Comparison of ENCODE assay signal across 19 mouse cellular contexts in the genomic region with DNA sequence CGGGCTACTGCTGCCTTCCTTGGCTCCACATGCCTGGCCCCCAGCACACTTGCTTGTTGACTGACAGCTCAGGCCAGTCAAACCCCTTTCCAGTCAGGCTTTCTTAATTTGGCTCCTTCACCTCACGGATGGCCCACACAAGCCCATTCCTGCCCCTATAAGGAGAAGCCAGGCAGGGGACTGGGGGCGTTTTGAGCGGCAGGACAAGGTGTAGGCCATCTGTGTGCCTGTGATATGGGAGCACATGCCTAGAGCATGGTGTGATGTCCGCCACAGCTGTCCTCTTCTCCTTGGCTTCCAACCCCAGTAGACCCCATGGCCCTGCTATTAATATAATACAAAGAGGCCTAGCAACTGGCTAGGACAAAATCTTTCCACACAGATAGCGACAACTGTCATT. TPM values are rescaled to one million over a fixed set of nuclear protein-coding genes. Genes with fewer than 3 reads are reported as not detected.
DNase-seq lines count a peak whose midpoint lies in the region; ATAC-seq lines count a peak whose summit lies in the region.
"Had no signal": no experiment of that assay in that cellular context is flagged by ENCODE, and none has a peak within 500 bp of the region (broad histone marks: within the 10 kb centered on the region; RNA-seq: fewer than 3 reads in every experiment).

No protein-coding gene starts in this region.

- H3K4me2 ChIP-seq in heart, embryonic 12.5 days = no peak overlapping the region
- H3K4me2 ChIP-seq in heart, embryonic 16.5 days (ENCODE audit: low read depth, low read length) = no peak overlapping the region
- H3K4me2 ChIP-seq in embryonic facial prominence, embryonic 15.5 days (replicated peaks) = no peak overlapping the region
- H3K4me2 ChIP-seq in limb, embryonic 15.5 days = no peak overlapping the region
- H3K4me2 ChIP-seq: forebrain, embryonic 12.5 days; hindbrain, embryonic 12.5 days had no signal

- intact Hi-C loops in heart, postnatal 25 days (cut with DNase I) = no loop called here
- intact Hi-C loops in heart, postnatal 14 days (cut with DNase I) = no loop called here

- peaks cover 33% of the 10 kb centered on the region for H3K36me3 ChIP-seq in heart, embryonic 12.5 days
- peaks cover 3% of the 10 kb centered on the region; the same call in 1 of the 2 replicates for H3K36me3 ChIP-seq in heart, embryonic 16.5 days (ENCODE audit: control insufficient read depth, insufficient read depth)
- H3K36me3 ChIP-seq in embryonic facial prominence, embryonic 15.5 days = peaks cover 16% of the 10 kb centered on the region
- peaks cover 31% of the 10 kb centered on the region for H3K36me3 ChIP-seq in limb, embryonic 15.5 days

- peak overlapping the region; percentile 48 for H3K27ac ChIP-seq in heart, embryonic 12.5 days (ENCODE audit: poor library complexity, severe bottlenecking)
- peak overlapping the region; percentile 65 for H3K27ac ChIP-seq in heart, embryonic 16.5 days (ENCODE audit: low read length)
- no peak overlapping the region for H3K27ac ChIP-seq in embryonic facial prominence, embryonic 15.5 days (replicated peaks)
- H3K27ac ChIP-seq in limb, embryonic 15.5 days = no peak overlapping the region
- H3K27ac ChIP-seq: forebrain, embryonic 12.5 days; hindbrain, embryonic 12.5 days; hindbrain, postnatal 0 days had no signal

- no peak for DNase-seq in heart, postnatal 25 days (ENCODE audit: low spot score)
- no peak for DNase-seq in heart, postnatal 14 days
- DNase-seq in layer of hippocampus, adult 9-11 months = no peak
- DNase-seq: adrenal gland, adult 2 months; adrenal gland, postnatal 25 days; cerebellum, adult 18-20 months; cerebellum, adult 9-11 months; cerebellum, postnatal 36 days; gastrocnemius, postnatal 10 days; heart, postnatal 4 days; kidney, adult 11 months had no signal

- no peaks in the 10 kb centered on the region for H3K27me3 ChIP-seq in heart, embryonic 12.5 days (replicated peaks)
- no peaks in the 10 kb centered on the region for H3K27me3 ChIP-seq in heart, embryonic 16.5 days (ENCODE audit: control insufficient read depth, insufficient read depth, low read length)
- no peaks in the 10 kb centered on the region for H3K27me3 ChIP-seq in embryonic facial prominence, embryonic 15.5 days
- H3K27me3 ChIP-seq in limb, embryonic 15.5 days = no peaks in the 10 kb centered on the region
- H3K27me3 ChIP-seq: forebrain, embryonic 12.5 days; hindbrain, embryonic 12.5 days had no signal

- ATAC-seq in heart, embryonic 12.5 days (ENCODE audit: insufficient number of reproducible peaks, low FRiP score) = no peak
- ATAC-seq in heart, embryonic 16.5 days (replicated peaks; ENCODE audit: extremely low read depth, insufficient read depth, low FRiP score) = peak; percentile 43; the same call in 1 of the 2 replicates
- ATAC-seq in embryonic facial prominence, embryonic 15.5 days (ENCODE audit: insufficient number of reproducible peaks, low FRiP score, low TSS enrichment, low read depth) = peak; percentile 55
- peak; percentile 79 for ATAC-seq in limb, embryonic 15.5 days (ENCODE audit: insufficient number of reproducible peaks, low FRiP score, low TSS enrichment, low read depth)
- ATAC-seq: forebrain, embryonic 16.5 days; hindbrain, postnatal 0 days had no signal

- H3K9ac ChIP-seq in heart, embryonic 12.5 days = no peak overlapping the region
- no peak overlapping the region for H3K9ac ChIP-seq in heart, embryonic 16.5 days (ENCODE audit: low read length)
- H3K9ac ChIP-seq in embryonic facial prominence, embryonic 15.5 days = no peak overlapping the region
- H3K9ac ChIP-seq in limb, embryonic 15.5 days = no peak overlapping the region
- H3K9ac ChIP-seq: forebrain, embryonic 12.5 days; hindbrain, embryonic 12.5 days had no signal

- no peak overlapping the region for H3K4me3 ChIP-seq in heart, embryonic 12.5 days
- H3K4me3 ChIP-seq in heart, embryonic 16.5 days (ENCODE audit: low read length) = no peak overlapping the region
- no peak overlapping the region for H3K4me3 ChIP-seq in embryonic facial prominence, embryonic 15.5 days (replicated peaks)
- H3K4me3 ChIP-seq in limb, embryonic 15.5 days = no peak overlapping the region
- H3K4me3 ChIP-seq: forebrain, embryonic 12.5 days; hindbrain, embryonic 12.5 days had no signal

- H3K4me1 ChIP-seq in heart, embryonic 12.5 days (replicated peaks) = peaks cover 43% of the 10 kb centered on the region
- peaks cover 17% of the 10 kb centered on the region for H3K4me1 ChIP-seq in heart, embryonic 16.5 days (ENCODE audit: control insufficient read depth, insufficient read depth, low read length)
- no peaks in the 10 kb centered on the region for H3K4me1 ChIP-seq in embryonic facial prominence, embryonic 15.5 days
- 0 out of 2 replicates have a peak, but pooled peaks cover under 1% of the 10 kb centered on the region for H3K4me1 ChIP-seq in limb, embryonic 15.5 days
- H3K4me1 ChIP-seq: forebrain, embryonic 12.5 days; hindbrain, embryonic 12.5 days had no signal

- 61% methylated on average over 6 of the region's 6 CpGs for WGBS in heart, embryonic 12.5 days
- 52% methylated on average over 6 of the region's 6 CpGs for WGBS in heart, embryonic 16.5 days
- 75% methylated on average over 6 of the region's 6 CpGs for WGBS in embryonic facial prominence, embryonic 15.5 days
- 75% methylated on average over 6 of the region's 6 CpGs for WGBS in limb, embryonic 15.5 days

- H3K9me3 ChIP-seq in heart, embryonic 12.5 days (replicated peaks) = no peaks in the 10 kb centered on the region
- H3K9me3 ChIP-seq in heart, embryonic 16.5 days (replicated peaks; ENCODE audit: control insufficient read depth, low read length) = no peaks in the 10 kb centered on the region
- no peaks in the 10 kb centered on the region for H3K9me3 ChIP-seq in embryonic facial prominence, embryonic 15.5 days (replicated peaks)
- no peaks in the 10 kb centered on the region for H3K9me3 ChIP-seq in limb, embryonic 15.5 days
- H3K9me3 ChIP-seq: forebrain, embryonic 12.5 days; hindbrain, embryonic 12.5 days had no signal

RNA-seq across cellular contexts. Expression of gene Gnas, which starts 12.7 kb away (rescaled TPM):
- polyA plus RNA-seq in heart, embryonic 12.5 days (2016; fragmentation: Nextera tagmentation; extraction: Ambion mirVana) = 1,446 and 1,448 TPM in 2 replicates
- 1,000 to 10,000 TPM; 1,170 to 1,213 TPM for total RNA-seq in heart, postnatal 25 days (2021)
- 1,284 and 1,464 TPM in 2 replicates for polyA plus RNA-seq in heart, embryonic 16.5 days (2015; fragmentation: Nextera tagmentation; extraction: Ambion mirVana)
- total RNA-seq in heart, postnatal 14 days (2021) = 1,000 to 10,000 TPM; 1,353 to 1,383 TPM
- polyA plus RNA-seq in embryonic facial prominence, embryonic 15.5 days (2015; fragmentation: Nextera tagmentation; extraction: Ambion mirVana) = 2,102 and 2,156 TPM in 2 replicates
- polyA plus RNA-seq in limb, embryonic 15.5 days (2015; fragmentation: Nextera tagmentation; extraction: Ambion mirVana) = 2,137 and 2,166 TPM in 2 replicates

Comparison
In these comparisons a context has a peak if more than half of its experiments do, and no peak if none do; other contexts are left out.
1. H3K27ac ChIP-seq: peak in heart, embryonic 12.5 days (single experiment) and heart, embryonic 16.5 days (single experiment); none in embryonic facial prominence, embryonic 15.5 days (single experiment) and limb, embryonic 15.5 days (single experiment).